ENCODE assay signal across 9 mouse cellular contexts in genomic region chr5:116019371-116019770, GRCm38 (mm10). TPM values are rescaled to one million over a fixed set of nuclear protein-coding genes. Genes with fewer than 3 reads are reported as not detected.
DNase-seq lines count a peak whose midpoint lies in the region; ATAC-seq and TF ChIP-seq lines count a peak whose summit lies in the region.
"Had no signal": no experiment of that assay in that cellular context is flagged by ENCODE, and none has a peak within 500 bp of the region (broad histone marks: within the 10 kb centered on the region; RNA-seq: fewer than 3 reads in every experiment).

No protein-coding gene starts in this region.

- no peak overlapping the region for H3K4me2 ChIP-seq in intestine, postnatal 0 days (replicated peaks; ENCODE audit: low read depth)
- peak overlapping the region; percentile 90 for H3K4me2 ChIP-seq in liver, embryonic 12.5 days
- H3K4me2 ChIP-seq: limb, embryonic 13.5 days had no signal

- H3K4me3 ChIP-seq in heart, embryonic 10.5 days, result 0 out of 2 replicates have a peak overlapping the region, but pooled peaks have one; percentile 15
- no peak overlapping the region for H3K4me3 ChIP-seq in intestine, postnatal 0 days (ENCODE audit: low read depth, low read length)
- H3K4me3 ChIP-seq in liver, embryonic 12.5 days, result peak overlapping the region; percentile 94
- H3K4me3 ChIP-seq: limb, embryonic 13.5 days had no signal

- H3K4me1 ChIP-seq in heart, embryonic 10.5 days, result peaks cover 41% of the 10 kb centered on the region
- H3K4me1 ChIP-seq in intestine, postnatal 0 days (replicated peaks; ENCODE audit: control insufficient read depth, insufficient read depth, low read length), result peaks cover 5% of the 10 kb centered on the region
- peaks cover 66% of the 10 kb centered on the region for H3K4me1 ChIP-seq in liver, embryonic 12.5 days

- WGBS in heart, embryonic 10.5 days, result 29% methylated on average over 11 of the region's 11 CpGs
- WGBS in intestine, postnatal 0 days, result 44% methylated on average over 11 of the region's 11 CpGs
- WGBS in liver, embryonic 12.5 days (ENCODE audit: insufficient replicate concordance), result 57% methylated on average over 11 of the region's 11 CpGs

- no peak for TF ChIP-seq CTCF in intestine, postnatal 0 days (IDR thresholded peaks at IDR 0.05; ENCODE audit: low read depth)

- peak; percentile 98 for DNase-seq in heart, adult 11 months
- DNase-seq in heart, embryonic 10.5 days (ENCODE audit: low spot score), result no peak
- no peak for DNase-seq in urinary bladder, postnatal 36 days (ENCODE audit: low spot score in 2 of 2)
- no peak for DNase-seq in right cerebral cortex, postnatal 14 days
- DNase-seq in spleen, postnatal 10 days (ENCODE audit: low spot score in 2 of 2), result no peak
- DNase-seq: cerebellum, adult 2 months had no signal

- H3K9ac ChIP-seq in intestine, postnatal 0 days (ENCODE audit: low read depth, low read length), result no peak overlapping the region
- H3K9ac ChIP-seq in liver, embryonic 12.5 days, result peak overlapping the region; percentile 50
- H3K9ac ChIP-seq: limb, embryonic 13.5 days had no signal

- peak overlapping the region; percentile 75 for H3K27ac ChIP-seq in heart, embryonic 10.5 days
- peak overlapping the region; percentile 63 for H3K27ac ChIP-seq in intestine, postnatal 0 days (ENCODE audit: low read depth, low read length)
- peak overlapping the region; percentile 98 for H3K27ac ChIP-seq in liver, embryonic 12.5 days
- H3K27ac ChIP-seq: limb, embryonic 13.5 days had no signal

- no peaks in the 10 kb centered on the region for H3K9me3 ChIP-seq in heart, embryonic 10.5 days
- no peaks in the 10 kb centered on the region for H3K9me3 ChIP-seq in intestine, postnatal 0 days (ENCODE audit: control insufficient read depth)
- no peaks in the 10 kb centered on the region for H3K9me3 ChIP-seq in liver, embryonic 12.5 days (replicated peaks)
- H3K9me3 ChIP-seq: limb, embryonic 13.5 days had no signal

- ATAC-seq in intestine, postnatal 0 days, result 0 out of 2 replicates have a peak, but pooled peaks have one; percentile 13
- no peak for ATAC-seq in liver, embryonic 12.5 days

- peaks cover 71% of the 10 kb centered on the region for H3K36me3 ChIP-seq in heart, embryonic 10.5 days
- peaks cover 67% of the 10 kb centered on the region for H3K36me3 ChIP-seq in intestine, postnatal 0 days (ENCODE audit: control insufficient read depth, insufficient read depth)
- H3K36me3 ChIP-seq in liver, embryonic 12.5 days, result peaks cover 89% of the 10 kb centered on the region

- no peaks in the 10 kb centered on the region for H3K27me3 ChIP-seq in heart, embryonic 10.5 days (ENCODE audit: insufficient read depth, poor library complexity, severe bottlenecking)
- H3K27me3 ChIP-seq in intestine, postnatal 0 days (replicated peaks; ENCODE audit: control insufficient read depth, insufficient read depth, low read length), result no peaks in the 10 kb centered on the region
- H3K27me3 ChIP-seq in liver, embryonic 12.5 days (replicated peaks), result no peaks in the 10 kb centered on the region
- H3K27me3 ChIP-seq: limb, embryonic 13.5 days had no signal

RNA-seq across cellular contexts. Expression of gene Prkab1, which starts 4.9 kb away (rescaled TPM):
- 69.3 and 74.1 TPM in 2 replicates for polyA plus RNA-seq in heart, embryonic 10.5 days (2016; fragmentation: Nextera tagmentation; extraction: Ambion mirVana)
- 77.8 and 80.6 TPM in 2 replicates for polyA plus RNA-seq in intestine, postnatal 0 days (2015; fragmentation: Nextera tagmentation; extraction: Ambion mirVana)
- polyA plus RNA-seq in liver, embryonic 12.5 days (2016; fragmentation: Nextera tagmentation; extraction: Ambion mirVana), result 106 and 110 TPM in 2 replicates
